Mouse (Mus musculus) megakaryocyte, embryonic 14.5 days (primary cell): ENCODE results near the gene Crtac1. TPM values are rescaled to one million over a fixed set of nuclear protein-coding genes. Genes with fewer than 3 reads are reported as not detected.

Experiments
- H3K27me3 ChIP-seq: replicated peaks from 2 replicates; pipeline ENCODE3; 2012; ENCODE audit warnings: inconsistent platforms
- H3K36me3 ChIP-seq: replicated peaks from 2 replicates; pipeline ENCODE3; 2012; ENCODE audit warnings: low read length, inconsistent platforms, mixed read lengths
- H3K4me1 ChIP-seq: 2 replicates; pipeline ENCODE4 v1.6.1; 2012; ENCODE audit warnings: inconsistent platforms
- H3K4me3 ChIP-seq: replicated peaks from 2 replicates; pipeline ENCODE3; 2012; ENCODE audit warnings: moderate library complexity, mild to moderate bottlenecking, inconsistent platforms
- H3K9me3 ChIP-seq: 2 replicates; pipeline ENCODE4 v1.6.1; 2012; ENCODE audit warnings: inconsistent platforms
- FLI1 ChIP-seq: IDR thresholded peaks from 2 replicates; pipeline ENCODE4 v1.6.1; 2012; ENCODE audit warnings: low read length, inconsistent platforms, mixed read lengths
- GATA1 ChIP-seq: IDR thresholded peaks from 3 replicates; pipeline ENCODE4 v1.6.1; 2012; ENCODE audit warnings: mixed read lengths, low read length, inconsistent platforms, borderline replicate concordance
- polyA plus RNA-seq: library from polyadenylated mRNA; stranded (reverse); fragments of >175 nt; gene quantifications from 2 replicates; pipeline ENCODE4 v1.2.3, GENCODE M21; 2012; ENCODE audit warnings: low replicate concordance; ENCODE audit not compliant: insufficient read depth

Crtac1 gene
- polyA plus RNA-seq, 1 experiment = 0.03 TPM

DNA sequence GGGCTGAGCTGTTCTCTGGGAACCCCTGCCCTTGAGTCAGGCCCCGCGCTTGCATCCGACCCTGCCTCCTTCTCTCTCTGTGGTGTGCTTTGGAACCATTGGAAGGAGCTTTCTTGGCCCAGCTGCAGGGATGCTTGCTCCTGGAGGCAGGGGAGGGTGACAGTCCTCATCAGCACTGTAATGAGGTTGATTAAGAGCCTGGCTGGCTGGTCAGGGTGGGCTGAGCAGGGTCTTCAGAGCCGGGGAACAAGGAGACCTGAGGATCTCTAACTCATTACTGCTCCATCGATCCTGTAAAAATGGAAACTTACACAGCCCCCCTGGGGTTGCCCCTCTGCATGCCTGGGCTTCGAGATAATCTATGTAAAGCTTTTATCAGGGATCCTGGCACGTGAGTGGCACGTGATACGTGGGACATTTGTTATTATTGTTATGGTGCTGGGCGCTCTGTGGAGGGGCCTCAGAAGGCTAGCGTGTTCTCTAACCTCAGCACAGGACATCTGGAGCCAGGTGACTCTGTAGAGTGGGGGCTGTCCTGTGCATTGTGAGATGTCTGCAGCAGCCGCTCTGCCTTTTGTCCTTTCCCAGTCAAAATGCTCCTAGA, 128.3 kb downstream of the Crtac1 start:
- Histone ChIP-seq H3K36me3 (no peaks in the 10 kb centered on the region), H3K4me1 (peaks cover 21% of the 10 kb centered on the region), H3K4me3 (no peak overlapping the region), H3K9me3 (no peaks in the 10 kb centered on the region), H3K27me3 (peaks cover 53% of the 10 kb centered on the region)
- TF ChIP-seq GATA1 (no peak), FLI1 (no peak)

DNA sequence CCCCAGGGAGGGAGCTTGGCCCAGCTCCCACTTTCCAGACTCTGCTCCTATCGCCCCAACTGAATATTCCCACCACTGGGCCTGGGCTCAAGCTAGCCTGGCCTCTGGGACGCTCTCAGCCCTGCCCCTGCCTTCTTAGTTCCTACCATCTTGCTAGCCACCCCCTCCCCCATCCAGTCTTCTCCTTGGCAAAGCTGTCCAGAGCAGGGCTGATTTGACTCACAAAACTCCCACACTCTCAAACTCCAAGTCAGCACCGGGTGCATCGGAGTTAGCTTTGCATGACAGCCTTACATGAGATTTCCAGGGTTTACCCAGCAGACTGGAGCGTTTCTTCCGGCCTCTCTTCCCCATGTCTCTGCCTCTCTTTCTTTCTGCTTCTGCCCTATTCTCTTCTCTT, 138.4 kb downstream of the Crtac1 start:
- Histone ChIP-seq H3K27me3 (peaks cover 44% of the 10 kb centered on the region), H3K9me3 (no peaks in the 10 kb centered on the region), H3K36me3 (no peaks in the 10 kb centered on the region), H3K4me3 (no peak overlapping the region), H3K4me1 (no peaks in the 10 kb centered on the region)
- TF ChIP-seq GATA1 (no peak), FLI1 (no peak)

DNA sequence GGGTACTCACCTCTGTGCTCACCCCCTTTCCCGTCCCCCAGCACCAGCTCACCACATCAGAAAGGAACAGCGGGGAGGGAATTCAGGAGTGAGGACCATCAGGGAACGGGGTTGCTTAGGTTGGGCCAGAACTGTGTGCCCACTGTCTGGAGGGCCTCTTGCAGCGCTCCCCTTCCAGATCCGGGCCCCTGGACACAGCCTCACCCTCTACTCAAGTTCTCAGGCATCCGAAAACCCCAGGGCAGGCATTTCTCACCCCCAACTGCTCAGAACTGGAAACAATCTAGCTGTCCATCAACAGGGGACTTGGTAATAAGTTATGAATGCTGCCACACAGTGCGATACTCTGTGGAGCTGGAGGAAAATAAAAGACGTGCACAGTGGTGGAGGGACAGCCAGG, 139.5 kb downstream of the Crtac1 start:
- H3K36me3 ChIP-seq = no peaks in the 10 kb centered on the region
- TF ChIP-seq GATA1 (no peak), FLI1 (no peak)

DNA sequence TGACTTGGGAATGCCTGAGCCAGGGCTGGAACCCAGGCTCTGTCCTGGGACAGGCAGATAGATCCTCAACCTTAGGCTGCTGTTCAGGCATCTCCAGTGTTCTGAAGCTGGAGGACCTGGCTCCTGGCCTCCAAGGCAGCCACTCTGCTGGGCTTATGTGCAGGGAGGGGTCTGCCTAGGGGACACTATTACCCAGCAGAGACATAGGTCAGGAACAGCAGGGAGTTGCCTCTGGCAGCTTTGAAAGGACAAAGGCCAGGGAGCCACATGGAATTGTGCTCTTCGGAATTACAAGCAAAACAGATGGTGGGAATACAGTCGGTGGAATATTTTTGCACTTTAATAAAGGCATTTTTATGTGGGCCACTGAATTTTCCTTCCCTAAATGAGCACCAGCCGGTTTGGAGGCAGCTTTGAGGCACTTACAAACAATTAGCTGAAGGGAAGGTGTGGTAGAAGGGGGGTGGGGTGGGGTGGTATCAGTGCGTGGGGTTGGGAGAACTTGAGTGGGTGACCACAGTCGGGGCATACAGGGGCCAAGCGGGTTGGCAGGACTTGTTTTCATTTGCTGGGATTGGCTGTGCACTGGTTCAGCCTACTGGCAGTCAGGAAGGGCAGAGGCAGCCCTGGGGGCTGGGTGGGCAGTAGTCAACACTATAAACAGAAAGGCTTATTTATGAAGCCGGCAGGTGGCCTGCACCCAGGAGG, 140.5 kb downstream of the Crtac1 start:
- Histone ChIP-seq H3K4me3 (no peak overlapping the region), H3K4me1 (no peaks in the 10 kb centered on the region), H3K9me3 (no peaks in the 10 kb centered on the region), H3K27me3 (peaks cover 55% of the 10 kb centered on the region), H3K36me3 (no peaks in the 10 kb centered on the region)
- TF ChIP-seq GATA1 = no peak

More for the DNA sequence above, 139.5 kb downstream of the Crtac1 start:
- H3K4me3 ChIP-seq = no peak overlapping the region
- no peaks in the 10 kb centered on the region for H3K9me3 ChIP-seq
- no peaks in the 10 kb centered on the region for H3K4me1 ChIP-seq
- H3K27me3 ChIP-seq = peaks cover 50% of the 10 kb centered on the region

DNA sequence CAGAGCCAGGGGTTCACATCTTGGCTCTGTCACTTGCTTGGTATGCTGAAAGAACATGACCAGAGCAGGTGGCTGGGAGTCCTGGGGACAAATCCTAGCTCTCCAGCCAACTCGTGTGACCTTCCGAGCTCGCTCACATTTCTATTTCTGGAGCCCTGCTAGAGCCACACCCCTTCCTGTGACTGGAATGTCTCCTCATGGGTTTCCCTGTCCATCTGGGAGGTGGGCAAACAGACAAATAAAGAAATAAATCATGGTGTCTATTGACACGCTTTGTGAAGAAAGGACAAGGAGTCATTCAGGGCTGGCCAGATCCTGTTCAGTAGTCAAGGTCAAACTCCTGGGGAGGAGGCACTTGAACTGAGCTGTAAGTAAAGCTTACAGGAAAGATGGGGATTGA, 143.2 kb downstream of the Crtac1 start:
- Histone ChIP-seq H3K4me1 (no peaks in the 10 kb centered on the region), H3K9me3 (no peaks in the 10 kb centered on the region), H3K4me3 (no peak overlapping the region), H3K36me3 (no peaks in the 10 kb centered on the region), H3K27me3 (peaks cover 57% of the 10 kb centered on the region)
- TF ChIP-seq FLI1 (no peak), GATA1 (no peak)

DNA sequence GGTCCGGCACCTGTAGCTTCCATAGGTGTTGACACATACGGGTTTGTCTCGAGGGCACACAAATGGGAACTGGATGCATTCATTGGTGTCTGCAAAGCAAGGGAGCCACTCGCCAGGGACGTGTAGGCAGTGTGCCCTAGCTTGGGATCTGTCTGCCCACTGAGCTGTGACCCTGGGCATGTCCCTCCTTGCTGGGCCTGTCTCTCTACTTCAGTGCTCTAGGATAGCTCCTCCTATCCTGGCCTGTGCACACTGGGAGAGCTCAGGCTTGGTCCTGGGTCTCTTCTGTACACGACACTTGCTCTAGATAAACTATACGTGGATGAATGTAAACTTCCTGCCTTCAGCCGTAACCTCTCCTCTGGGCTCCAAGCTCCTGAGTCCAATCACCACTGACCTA, 147.4 kb downstream of the Crtac1 start:
- Histone ChIP-seq H3K4me1 (no peaks in the 10 kb centered on the region), H3K4me3 (no peak overlapping the region), H3K36me3 (no peaks in the 10 kb centered on the region), H3K27me3 (peaks cover 41% of the 10 kb centered on the region), H3K9me3 (no peaks in the 10 kb centered on the region)
- no peak for TF ChIP-seq FLI1
- no peak for TF ChIP-seq GATA1

DNA sequence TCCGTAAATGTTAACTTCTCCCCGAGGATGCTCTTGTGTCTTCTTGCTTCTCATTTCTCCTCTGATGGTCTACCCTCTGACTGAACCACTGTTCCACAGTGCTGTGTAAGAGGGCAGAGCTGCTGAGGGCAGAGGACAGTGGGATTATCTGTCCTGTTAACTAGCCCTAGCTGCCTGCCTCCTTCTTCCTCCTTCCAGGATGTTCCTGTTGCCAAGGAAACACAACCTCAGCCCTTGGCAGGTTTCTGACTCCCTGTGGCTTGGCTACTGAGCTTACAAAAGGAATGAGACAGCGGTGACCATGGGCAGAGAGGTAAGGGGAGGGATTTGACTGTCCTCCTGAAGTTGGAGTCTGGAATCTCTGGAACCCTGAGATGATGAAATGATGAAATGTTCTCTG, 152.0 kb downstream of the Crtac1 start:
- Histone ChIP-seq H3K4me1 (no peaks in the 10 kb centered on the region), H3K27me3 (peaks cover 35% of the 10 kb centered on the region), H3K9me3 (no peaks in the 10 kb centered on the region), H3K36me3 (no peaks in the 10 kb centered on the region), H3K4me3 (no peak overlapping the region)
- TF ChIP-seq GATA1 = no peak

DNA sequence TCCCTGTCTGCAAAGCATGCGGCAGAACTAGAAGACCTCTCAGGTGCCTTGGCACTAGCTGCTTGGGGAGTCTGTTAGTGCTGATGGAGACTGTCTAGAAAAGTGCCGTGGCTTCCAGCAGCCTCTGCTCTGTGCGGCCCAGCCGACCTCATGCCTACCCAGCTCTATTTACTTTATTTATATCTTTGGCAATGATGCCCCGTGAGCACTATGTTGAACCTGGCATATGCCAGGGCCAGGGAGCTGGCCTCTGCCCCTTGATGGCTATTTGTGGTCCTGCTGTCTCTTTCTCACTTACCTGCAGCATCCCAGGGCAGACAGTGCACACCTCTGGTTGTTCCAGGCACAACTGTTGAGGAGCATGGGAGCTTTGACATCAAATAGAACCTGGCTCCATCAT, 153.1 kb downstream of the Crtac1 start:
- peaks cover 29% of the 10 kb centered on the region for H3K27me3 ChIP-seq
- H3K4me3 ChIP-seq = no peak overlapping the region
- TF ChIP-seq FLI1 (no peak), GATA1 (no peak)
- H3K36me3 ChIP-seq = no peaks in the 10 kb centered on the region
- H3K9me3 ChIP-seq = no peaks in the 10 kb centered on the region
- H3K4me1 ChIP-seq = no peaks in the 10 kb centered on the region

DNA sequence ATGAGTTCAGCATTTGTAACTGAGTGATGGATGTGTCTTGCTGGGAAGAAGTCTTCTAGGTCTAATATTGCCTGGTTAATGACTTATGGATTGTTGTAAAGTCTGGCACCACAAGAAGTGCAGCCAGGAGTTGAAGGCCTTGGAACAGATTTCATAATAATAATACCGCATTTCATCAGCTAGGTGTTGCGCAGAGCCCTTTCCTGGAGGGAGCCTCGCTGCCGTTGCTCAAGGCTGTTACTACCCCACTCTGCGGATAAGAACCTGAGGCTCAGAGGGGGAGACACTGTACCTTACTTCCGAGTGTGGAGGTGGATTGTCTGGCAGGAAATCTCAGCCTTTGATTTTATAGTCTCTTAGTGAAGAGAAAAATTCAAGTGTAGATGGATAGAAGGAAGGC, 154.3 kb downstream of the Crtac1 start:
- no peaks in the 10 kb centered on the region for H3K36me3 ChIP-seq
- TF ChIP-seq FLI1 (no peak), GATA1 (no peak)
- no peaks in the 10 kb centered on the region for H3K9me3 ChIP-seq
- H3K4me3 ChIP-seq = no peak overlapping the region
- peaks cover 26% of the 10 kb centered on the region for H3K27me3 ChIP-seq
- peaks cover under 1% of the 10 kb centered on the region; the same call in 1 of the 2 replicates for H3K4me1 ChIP-seq

DNA sequence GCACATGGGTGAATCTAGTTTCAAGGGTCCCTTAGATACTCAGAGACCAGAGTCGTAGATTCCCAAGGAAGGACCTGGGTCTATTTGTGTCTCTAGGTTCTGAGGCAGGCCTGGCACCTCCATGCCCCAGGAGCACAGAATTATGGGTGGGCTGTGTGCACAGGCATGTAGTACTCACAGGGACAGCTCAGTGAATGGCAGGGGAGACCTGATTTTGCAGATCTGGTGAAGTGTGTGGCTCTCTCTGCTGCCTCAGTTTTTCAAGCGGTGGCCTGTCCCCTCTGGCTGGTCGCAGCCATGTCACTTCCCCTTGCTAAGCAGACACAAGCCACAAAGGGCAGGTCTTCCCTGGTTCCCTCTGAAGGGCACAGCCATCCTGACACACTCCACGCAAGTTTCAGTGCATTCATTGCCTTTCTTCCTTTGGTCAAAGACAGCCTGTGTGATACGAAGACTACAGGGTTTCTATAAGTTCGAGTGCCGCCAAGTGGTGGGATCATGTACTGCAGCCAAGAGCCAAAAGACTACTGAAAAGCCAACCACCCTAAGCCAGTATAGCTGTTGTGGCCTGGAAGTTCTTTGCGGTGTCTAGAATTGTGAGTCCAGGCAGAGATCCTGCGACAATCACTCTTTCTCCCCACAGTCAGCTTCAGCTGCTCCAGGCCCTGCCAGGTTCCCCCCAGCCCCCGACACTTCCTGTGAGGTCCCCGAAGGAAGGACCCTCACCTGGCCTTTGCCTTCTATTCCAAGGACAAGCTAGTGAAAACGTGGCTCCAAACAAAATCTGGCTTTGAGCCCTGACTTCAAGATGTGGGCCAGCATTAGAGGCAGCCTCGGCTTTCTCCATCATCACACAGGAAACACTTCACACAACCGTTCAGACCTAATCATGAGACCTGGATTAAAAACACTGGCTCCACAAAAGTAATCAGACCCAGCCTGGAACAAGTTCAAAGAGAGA, 159.3 kb downstream of the Crtac1 start:
- no peak for TF ChIP-seq FLI1
- TF ChIP-seq GATA1 = no peak
- Histone ChIP-seq H3K4me3 (no peak overlapping the region), H3K27me3 (peaks cover 51% of the 10 kb centered on the region), H3K4me1 (peaks cover 4% of the 10 kb centered on the region), H3K9me3 (no peaks in the 10 kb centered on the region), H3K36me3 (no peaks in the 10 kb centered on the region)
